Mouse (Mus musculus) liver, embryonic 14.5 days (tissue): ENCODE data around the gene Gbp4.
"Not testable (repeated sequence)": the region's sequence is repeated elsewhere in the genome, so short reads cannot be mapped to it uniquely, and the experiment has no call there.

Experiments used
- CTCF ChIP-seq: IDR thresholded peaks from 2 replicates; pipeline ENCODE4 v1.5.1; 2016; ENCODE audit warnings: antibody characterized with exemption, low read depth, control low read depth
- EP300 ChIP-seq: IDR thresholded peaks from 2 replicates; pipeline ENCODE4 v1.6.1; 2016; ENCODE audit warnings: antibody characterized with exemption, low read depth

- not testable (repeated sequence) for TF ChIP-seq EP300, CTCF
These were observed 17.7 kb downstream of the Gbp4 start for GRCm38 (mm10) chr5:105121731-105122130.
